Mouse (Mus musculus) gonadal fat pad, adult 2 months (tissue): ENCODE measurements at regions not wholly inside any gene's neighbourhood (a gene's known extent, or its start where the extent isn't known, plus 50 kb on each side); places are given as distances from the start of the nearest gene placed in this dataset.

Source experiments
- DNase-seq: peaks from one replicate; pipeline ENCODE4 v3.0.0-alpha.2; 2012; ENCODE audit warnings: low read depth

DNA sequence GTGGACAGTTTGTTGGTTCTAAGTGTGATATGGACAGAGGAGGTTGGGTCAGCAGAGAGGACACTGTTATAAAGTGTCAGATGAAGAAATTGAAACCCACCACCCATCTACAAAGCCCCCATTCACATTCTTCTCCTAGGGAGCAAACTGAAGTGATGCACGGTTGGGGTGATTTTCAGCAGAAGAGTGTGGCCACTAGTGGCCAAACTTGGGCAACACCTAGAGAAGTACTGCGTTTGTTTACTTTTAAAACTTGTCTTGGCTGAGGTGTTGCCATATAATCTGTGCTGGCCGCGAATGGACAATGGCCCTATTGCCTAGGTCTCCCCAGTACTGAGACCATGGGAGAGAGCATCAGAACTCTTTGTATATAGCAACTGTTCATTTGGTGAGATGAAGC is 150.8 kb upstream of the Cox10 start:
- no peak for DNase-seq

DNA sequence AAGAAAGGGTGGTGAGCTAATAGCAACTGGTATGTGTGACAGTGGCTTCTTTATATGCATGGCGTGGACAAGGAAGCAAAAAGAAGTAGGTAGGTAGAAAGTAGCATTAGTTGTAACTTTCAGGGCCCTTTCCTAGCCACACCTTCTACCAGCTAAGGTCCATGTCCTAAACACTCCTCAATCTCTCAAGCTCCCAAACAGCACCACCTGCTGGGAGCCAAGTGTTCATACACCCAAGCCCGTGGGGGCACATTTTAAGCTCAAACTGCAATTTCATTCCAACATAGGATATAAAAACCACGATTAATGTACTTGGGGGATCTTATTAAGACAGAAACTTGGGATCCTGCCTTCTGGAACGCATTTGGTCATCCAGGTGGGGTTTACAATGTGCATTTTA is 141.6 kb upstream of the Cox10 start:
- no peak for DNase-seq

DNA sequence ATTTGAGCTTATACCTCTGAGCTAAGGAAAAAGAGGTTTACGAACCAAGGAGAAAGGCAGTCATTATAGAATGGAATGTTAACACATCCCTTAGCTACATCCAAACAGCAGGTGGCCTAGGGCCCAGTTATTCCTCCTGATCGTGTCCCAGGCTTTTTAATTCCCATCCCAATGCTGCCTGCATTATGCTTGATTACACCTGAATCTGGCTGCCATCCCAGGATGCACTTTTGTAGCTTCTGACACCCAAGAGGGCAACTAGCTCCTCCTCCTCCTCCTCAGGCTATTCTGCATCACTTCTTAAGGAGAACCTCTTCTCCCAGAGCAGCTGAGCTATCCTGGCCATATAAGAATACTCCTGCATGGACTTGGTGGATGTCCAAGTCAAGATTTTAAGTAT is 137.9 kb upstream of the Cox10 start:
- DNase-seq, result no peak

DNA sequence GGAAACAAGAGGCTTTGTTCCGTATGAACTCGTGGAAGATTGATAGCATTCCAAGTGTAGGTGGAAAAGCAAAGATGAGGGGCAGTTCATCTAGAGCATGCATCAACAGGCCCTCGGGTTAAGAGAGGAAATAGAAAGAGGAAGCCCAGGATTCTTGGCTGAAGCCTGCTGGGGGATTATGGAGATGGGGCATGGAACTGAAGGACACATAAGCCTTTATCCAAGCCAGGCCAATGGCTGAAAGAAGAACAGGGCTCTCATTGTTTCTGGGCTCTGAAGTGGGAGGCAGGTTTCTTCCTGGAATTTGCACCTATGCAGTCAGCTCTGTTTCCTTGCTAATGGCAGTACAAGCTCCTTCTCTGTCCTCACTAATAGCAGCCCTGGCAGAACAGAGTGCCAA is 131.6 kb upstream of the Cox10 start:
- DNase-seq, result peak; percentile 83

DNA sequence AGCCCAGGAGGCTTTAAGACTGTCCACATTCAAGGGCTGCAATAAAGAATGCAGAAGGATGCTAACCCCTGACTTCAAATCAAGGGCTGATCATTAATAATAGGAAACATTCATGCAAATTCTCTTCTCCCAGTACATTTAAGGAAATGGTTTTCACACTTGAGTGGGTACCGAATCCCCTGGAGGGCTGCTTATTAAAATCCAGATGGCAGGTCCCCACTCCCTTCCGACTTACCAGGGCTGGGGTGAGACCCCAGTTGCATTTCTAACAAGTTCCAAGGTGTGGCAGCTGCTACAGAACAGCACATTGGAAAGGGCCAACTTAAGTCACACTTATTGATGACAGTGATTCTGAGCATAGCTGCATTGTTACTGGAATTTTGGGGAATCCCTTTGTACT is 129.0 kb upstream of the Cox10 start:
- no peak for DNase-seq

DNA sequence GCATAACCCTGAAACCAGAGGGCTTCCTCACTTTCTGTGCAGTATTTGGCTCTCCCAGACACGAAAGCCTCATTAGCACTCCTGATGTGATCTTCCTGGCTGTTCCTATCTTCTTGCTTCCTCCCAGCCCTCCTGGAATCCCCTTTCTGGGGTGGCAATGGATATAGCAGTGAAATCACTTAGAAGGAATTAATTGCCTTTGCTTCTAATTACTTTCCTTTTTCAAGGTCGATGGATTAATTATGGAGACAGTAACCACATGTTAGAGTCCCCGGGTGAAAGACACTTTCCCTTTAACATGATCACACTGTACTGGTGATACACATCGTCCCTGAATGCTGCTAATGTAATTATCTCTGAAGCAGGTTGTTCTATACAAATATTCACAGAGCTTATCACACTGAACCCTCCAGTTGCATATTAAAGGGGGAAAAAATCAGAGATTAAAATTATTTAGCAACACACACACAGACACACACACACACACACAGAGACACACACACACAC is 128.1 kb upstream of the Cox10 start:
- no peak for DNase-seq

DNA sequence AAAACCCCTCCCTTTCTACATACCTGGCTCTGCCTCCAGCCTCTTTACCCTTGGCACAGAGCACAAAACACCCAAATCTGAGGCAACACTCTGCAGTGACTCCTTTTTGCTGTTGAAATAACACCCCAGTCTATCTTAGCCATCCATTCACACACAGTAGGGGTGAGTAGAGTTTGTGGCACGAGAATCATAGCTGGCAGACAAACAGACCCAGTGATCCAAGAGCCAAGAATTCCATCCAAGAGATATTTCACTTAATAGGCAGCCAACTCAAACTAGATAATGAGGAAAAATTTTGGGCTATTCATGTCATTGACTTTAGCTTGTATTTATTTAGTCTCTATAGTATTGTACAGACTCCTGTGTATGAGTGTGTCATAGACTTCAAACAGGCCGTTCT is 126.9 kb upstream of the Cox10 start:
- no peak for DNase-seq

DNA sequence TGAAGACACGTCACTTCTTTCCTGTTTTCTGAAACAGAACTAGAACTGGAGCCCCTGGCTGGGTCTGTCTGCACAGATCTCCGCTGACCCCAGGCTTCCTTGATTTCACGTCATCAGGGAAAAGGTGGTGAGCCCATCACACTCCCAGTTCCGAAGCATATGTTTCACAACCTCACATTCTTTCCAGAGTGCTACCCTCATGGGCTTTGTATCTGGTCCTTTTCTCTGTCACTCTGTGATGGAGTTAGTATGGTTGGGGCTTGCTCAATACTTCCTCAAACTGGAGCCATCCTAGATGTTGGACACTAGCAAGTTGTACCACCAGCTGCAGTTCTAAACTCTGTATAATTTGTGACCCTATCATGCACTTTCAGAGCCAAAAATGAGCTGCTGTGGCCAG is 125.8 kb upstream of the Cox10 start:
- DNase-seq, result no peak

DNA sequence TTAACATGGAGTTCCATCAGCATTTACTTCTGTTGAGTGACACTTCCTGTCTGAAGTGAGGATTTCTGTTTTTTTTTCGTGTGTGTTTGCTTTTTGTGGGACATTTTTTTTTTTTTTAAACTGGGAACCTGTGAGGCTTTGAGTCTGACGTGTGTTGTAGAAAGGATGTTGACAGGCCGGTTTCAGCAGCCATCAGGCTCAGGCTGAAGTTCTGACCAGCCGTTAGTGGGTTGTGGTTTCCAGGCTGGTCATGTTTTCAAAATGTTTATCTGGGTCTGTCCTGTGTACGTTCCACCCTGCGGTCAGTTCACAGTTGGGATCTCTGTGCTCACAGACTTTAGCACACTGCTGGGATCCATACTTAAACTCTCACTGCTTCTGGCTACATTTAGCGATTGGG is 125.0 kb upstream of the Cox10 start:
- no peak for DNase-seq

DNA sequence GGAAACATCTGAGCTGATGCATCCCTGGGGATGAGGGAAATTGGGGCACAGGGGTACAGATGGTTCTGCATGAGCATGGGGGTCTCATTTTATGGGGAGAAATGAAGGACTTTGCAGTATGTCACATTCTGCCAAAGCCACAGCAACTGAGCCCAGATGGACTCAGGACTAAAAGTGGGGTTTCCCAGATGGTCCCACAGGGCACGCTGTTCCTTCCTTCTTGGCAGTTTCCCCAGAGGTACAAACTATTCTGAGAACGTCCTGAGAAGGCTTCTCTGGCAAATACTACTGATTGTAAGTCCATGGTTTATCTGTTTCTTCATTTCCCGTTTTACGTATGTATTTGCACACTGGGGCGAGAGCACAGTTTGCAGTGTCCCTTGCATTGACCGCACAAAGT is 121.6 kb upstream of the Cox10 start:
- DNase-seq, result no peak

DNA sequence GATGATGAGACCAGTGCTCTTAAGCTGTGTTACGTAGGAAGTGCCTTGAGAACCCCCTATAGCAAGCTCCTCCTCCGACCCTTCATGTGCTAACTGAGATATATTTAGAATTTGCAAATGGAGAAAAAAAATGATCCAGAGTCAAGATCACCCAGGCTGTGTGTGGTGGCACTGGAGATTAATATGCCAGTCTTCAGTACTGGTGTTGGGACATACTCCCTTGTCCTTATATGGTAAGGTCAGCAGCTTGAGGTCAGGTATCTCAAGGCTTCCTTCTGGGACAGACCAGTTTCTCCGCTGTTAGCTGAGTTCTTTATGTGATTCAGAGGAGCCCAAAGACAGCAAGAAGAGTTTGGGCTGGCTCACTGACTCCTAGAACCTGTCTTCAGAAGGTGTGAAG is 116.0 kb upstream of the Cox10 start:
- DNase-seq, result no peak

DNA sequence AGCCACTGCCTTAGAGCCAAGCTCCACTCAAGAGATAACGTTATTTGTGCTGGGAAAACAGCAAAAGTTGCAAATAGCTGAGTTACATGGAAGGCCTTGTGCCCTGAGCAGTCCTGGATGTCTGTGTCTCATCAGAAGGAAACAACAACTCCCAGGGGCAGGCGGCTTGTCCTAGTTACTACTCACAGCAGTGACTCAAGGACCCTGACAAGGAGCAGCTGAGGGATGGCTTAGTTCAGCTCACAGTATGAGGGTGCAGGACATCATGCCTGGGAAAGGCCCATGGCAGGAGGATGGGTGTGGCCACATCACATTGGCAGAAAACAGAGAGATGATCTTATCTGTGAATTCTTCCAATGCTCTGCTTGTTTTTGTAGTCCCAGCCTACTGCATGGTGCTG is 109.4 kb upstream of the Cox10 start:
- DNase-seq, result no peak

DNA sequence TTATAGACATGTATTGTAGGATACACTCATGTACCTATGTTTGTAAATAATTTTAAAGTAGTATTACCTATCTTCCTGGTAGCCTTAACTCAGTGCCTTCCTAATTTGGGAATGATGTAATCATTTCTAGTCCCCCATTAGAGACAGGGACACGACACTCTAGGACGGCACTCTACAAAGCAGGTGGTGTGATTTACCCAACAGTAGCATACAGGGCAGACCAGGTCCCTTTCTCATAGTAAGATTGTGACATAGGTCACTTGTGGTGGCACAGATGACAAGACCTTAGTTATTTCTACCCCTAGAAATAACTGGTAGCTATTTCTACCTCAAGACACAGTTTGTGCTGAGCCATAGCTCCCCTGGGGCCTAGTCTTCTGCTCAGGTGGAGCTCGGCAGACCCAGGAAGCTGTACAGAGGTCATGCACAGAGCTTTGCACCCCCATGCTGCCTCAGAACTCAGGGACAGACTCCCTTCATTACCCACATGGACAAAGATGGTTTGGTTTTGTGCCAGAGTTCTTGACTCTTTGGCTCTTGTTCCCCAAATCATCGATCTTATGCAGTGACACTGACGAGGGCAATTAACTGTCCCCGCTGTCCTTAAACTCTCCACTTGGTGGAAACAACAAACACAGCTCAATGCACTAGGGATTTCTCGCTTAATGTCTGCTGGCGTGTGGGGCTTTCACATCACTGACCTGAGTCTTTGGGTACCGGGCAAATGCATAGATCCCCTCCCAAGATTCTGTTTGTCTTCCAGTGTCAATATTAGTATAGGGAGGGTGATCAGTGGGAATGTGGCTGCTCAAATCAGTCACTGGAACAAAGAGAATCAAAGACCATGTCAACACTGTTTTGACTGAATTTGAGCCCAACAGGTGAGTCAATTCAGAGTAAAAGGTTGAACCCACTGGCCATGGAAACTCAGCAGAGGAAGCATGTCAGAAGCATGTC is 108.5 kb upstream of the Cox10 start:
- no peak for DNase-seq

DNA sequence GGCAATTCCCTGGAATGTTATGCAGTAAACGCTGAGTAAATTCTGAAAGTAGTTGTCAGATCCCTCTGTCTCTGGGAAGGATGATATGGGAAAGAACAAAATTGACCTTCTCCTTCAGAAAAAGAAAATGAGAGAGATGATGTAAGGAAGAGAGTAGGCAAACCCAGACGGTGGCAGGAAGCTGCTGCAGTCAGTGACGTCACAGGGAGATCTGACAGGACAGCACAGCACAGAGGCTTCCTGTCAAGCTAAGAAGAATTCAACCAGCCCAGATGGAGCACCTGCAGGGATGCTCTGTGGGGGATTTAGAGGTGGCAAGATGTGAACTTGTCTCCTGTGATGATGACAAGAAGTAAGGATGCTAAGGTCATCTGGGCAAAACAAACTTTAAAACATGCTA is 107.7 kb upstream of the Cox10 start:
- DNase-seq, result no peak

DNA sequence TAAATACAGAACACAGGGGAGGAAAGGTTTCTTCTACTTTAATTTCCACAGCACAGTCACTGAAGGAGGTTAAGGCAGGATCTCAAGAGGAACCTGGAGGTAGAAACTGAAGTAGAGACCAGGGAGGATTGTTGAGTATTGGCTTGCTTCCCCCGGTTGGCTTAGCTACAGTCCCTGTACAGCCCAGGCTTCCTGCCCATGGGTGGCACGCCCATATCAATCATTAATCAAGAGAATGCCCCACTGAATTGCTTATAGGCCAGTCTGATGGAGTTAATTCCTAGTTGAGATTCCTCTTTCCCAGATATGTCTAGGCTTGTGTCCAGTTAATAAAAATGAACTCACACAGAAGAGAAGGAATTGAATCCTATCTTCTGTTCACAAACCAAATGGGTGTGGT is 107.3 kb upstream of the Cox10 start:
- no peak for DNase-seq

DNA sequence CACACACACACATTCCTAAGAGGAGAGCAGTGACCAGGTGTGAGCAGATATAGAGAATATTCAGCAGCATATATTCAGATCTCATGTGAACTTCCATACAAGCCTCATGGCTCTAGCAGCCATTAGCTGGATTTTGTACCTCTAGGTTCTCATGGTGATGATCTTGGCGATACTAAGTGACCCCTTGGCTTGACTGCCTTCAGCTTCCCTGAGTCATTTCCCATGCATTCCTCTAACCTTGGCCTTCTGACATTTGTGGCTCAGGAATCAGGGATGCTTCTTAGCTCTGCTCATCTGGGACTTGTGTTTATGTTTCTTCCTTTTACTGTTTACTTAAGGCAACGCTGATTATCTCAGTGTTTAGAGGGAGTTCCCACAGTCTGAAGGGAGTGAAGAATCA is 100.8 kb upstream of the Cox10 start:
- no peak for DNase-seq

DNA sequence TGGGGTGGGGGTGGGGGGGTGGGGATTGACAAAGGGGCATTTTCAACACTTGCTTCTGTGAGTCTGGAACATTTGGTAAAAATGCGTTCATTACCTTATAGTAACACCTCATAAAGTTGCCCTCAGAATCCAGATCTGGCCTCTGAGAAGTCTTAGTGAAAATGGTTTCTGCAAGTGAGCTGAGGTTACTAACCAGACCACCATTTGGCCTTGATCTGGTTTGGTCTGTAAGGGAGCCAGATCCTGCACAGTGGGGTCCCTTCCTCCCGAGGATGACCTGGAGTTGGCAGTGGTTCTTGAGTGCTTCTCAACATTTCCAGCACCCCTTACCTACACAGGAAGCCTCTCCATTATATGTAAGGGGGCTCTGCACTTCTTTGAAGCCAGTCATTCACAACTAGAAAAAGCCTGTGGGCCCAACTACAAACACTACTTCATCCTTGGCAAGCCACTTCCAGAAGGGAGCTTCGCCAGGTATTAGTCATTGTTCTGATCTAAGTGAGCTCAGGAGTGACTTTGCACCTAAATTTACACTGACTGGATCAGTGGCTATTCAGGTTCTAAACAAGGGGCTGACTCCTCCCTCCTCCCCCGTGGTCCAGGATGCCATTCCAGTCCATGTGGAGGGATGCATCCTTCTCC is 94.3 kb upstream of the Cox10 start:
- DNase-seq, result no peak

DNA sequence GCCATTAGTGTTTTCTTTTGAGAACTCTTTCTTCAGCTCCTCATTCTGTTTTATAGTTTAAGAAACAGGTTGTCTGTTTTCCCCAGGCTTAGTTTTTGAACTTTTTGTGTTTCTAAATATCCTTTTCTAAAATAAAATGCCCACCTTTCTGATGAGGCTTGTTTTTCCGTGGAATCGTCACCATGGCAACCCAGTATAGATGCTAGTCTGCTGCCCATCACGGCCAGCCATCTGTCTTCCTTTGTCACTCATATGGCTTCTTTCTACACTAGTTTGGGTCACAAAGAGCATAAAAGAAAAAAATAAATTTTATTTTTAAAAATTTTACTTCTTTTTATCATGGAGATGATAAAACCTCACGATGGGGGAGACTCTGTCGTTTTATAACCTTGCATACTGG is 93.7 kb upstream of the Cox10 start:
- DNase-seq, result no peak

DNA sequence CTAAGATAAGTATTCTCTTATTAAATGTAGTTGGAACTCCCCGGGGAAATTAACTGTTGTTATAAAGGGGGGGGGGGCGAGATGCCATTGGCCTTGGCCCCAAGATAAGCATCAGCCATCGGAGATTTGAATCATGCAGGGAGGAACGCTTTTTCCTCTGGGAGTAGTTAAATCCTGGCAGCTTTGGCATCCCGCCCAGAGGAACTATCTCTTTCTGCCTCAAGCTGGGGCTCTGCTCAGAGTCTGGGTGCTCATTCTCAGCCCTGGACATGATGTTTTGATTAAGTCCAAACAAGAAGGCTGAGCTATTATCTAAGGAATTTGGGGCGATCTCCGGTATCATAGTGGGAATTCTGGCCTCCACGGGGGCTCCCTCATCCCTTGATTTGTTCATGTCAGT is 89.4 kb upstream of the Cox10 start:
- DNase-seq, result no peak

DNA sequence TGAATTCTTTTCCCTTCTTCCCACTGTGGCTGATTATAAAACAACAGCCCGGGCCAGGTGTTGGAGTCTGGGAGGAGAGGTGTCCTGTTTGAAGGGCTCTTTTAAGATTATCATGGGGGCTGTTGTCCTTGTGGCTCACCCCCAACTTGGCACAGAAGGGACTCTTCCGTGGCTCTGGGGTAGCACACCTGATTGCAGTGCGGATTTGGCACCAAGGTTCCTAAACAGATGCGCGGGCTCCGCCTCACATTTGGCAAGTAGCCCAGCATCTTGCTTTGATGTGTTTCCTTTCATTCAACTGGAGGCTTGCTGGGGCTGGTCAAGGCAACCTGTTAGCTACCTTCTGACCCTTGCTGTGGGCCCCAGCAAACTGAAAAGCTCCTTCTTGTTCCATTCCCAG is 85.5 kb upstream of the Cox10 start:
- no peak for DNase-seq

DNA sequence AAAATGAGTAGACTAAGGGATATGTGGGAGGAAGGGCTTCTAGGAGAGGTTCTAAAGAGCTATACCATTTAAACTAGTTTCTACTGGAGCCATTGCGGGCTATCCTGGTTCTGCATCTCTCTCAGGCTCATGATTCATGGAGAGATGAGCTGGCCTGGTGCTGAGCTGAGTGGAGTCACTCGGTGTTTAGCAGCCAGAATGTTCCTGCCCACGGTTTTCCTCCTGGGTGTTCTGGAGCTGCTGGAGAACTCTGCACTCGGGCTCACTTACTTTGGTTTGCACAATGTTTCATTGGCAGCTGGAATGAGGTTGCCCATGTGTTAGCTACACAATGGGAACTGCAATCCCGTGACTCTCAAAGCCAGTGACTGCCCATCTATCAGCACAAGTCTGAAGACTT is 79.0 kb upstream of the Cox10 start:
- no peak for DNase-seq

DNA sequence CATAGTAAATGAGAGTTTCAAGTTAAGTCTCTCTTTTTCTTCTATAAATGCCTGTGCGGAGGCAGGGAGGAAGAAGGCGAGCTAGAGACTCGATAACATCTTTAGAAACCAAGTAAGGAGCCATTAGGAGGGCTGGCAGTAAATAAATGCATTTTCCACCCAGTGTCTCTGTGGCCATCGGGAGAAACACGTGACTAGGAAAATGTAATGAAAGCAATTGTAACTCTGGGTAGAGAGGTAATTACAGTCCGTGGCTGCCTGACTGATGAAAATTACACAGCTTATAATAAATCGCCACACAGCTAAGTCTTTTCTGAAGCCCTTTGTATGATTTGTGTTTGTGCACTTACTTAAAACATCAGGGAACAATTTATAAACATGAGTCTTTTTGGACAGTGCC is 77.4 kb upstream of the Cox10 start:
- DNase-seq, result no peak

DNA sequence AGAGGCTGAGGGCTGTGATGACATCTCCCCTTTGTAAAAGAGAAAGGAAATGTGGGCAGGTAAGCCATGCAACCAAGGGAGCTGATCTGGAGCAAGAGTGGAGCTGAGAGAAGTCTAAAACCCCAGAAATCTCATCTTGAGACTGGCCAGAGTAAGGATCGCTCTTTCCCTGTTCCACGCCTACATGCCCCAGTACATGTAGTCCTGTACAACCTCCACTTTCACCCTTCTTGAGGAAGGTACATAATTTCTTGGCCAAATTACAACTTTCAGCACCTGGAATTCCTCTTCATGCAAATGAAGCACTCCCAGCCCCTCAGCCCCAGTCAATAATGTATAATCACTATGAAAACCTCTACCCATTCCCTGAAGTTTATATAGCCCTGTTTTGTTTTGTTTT is 60.2 kb upstream of the Cox10 start:
- DNase-seq, result no peak
